Mouse (Mus musculus) T-helper 1 cell (primary cell): ENCODE measurements around the gene Znrf3.

ENCODE experiments used
- in situ Hi-C: fragments of 300-600 bp; cut with MboI, MseI; formaldehyde crosslinking; loops from one replicate; pipeline ENCODE4 v1.15.1; 2025; ENCODE audit warnings: high pct_unique_total_duplicates

Gene Znrf3

DNA sequence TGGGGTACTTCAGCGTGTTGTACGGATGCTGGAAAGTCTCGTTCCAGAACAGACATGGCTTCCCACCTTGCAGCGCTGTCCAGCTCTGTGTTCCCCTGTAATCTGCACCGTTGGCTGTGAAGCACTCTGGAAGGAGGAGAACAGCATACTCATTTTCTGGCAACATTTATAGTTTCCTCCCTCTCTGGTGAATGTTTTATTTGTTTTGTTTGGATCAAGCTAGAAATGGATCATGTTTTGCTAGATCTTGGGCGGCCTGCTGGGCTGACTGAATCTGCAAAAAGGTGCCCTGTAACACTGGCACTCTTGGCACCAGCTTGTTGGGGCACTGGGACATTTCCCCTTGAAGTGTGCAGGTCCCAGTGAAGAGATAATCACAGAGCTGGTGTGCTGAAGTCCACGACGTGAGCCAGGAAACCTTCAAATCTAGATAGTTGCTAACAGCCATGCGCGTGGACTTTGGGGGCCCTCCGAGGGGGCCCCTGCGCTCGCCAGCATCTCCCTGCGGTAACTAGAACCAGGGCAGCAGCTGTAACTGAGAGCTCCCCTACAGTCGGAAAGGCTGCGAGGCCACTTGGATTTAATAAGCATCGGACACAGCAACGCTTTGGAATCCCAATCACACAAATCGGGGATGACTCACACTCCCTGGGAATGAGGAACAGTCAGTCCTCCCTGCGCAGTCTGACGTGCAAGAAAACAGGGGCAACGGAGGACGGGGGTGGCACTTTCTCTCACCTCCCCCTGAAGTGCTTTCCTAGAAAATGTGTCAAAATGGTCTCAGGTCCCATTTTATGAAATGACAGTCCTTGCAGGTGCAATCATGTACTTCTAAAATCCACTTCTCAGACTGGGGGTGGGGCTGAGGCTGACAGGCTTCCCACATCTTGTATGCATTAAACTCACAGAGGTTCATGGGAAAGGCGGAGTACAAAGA, 200.6 kb downstream of the Znrf3 start:
- in situ Hi-C loops = no loop called here

DNA sequence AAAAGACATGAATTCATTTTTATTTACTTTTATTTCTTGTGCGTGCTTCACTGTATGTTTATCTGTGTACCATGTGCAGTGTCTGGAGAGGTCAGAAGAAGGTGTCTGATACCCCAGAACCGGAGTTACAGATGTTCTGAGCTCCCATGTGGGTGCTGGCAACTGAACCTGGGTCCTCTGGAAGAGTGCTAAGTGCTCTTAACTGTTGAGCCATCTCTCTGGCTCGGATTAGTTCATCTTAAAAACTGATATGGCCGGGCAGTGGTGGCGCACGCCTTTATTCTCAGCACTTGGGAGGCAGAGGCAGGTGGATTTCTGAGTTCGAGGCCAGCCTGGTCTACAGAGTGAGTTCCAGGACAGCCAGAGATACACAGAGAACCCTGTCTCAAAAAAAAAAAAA, 201.4 kb downstream of the Znrf3 start:
- in situ Hi-C loops = no loop called here

DNA sequence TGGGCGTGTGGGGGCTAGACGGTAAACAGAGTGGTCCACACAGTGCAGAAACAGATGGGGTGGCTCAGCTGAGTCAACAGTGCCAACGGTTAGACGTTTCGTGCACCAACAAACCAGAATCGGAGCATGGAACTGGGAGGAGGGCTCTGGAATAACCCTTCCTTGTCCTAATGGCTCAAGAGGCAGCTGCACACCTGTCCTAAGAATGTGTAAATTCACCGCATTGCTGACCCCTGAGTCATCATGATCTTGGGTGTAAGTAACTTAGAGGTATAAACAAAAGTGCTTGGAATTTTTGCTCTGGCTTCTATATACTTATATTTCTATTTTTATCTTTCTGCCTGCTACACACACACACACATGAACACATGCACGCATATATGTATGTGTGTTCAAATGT, 202.5 kb downstream of the Znrf3 start:
- in situ Hi-C loops = no loop called here

DNA sequence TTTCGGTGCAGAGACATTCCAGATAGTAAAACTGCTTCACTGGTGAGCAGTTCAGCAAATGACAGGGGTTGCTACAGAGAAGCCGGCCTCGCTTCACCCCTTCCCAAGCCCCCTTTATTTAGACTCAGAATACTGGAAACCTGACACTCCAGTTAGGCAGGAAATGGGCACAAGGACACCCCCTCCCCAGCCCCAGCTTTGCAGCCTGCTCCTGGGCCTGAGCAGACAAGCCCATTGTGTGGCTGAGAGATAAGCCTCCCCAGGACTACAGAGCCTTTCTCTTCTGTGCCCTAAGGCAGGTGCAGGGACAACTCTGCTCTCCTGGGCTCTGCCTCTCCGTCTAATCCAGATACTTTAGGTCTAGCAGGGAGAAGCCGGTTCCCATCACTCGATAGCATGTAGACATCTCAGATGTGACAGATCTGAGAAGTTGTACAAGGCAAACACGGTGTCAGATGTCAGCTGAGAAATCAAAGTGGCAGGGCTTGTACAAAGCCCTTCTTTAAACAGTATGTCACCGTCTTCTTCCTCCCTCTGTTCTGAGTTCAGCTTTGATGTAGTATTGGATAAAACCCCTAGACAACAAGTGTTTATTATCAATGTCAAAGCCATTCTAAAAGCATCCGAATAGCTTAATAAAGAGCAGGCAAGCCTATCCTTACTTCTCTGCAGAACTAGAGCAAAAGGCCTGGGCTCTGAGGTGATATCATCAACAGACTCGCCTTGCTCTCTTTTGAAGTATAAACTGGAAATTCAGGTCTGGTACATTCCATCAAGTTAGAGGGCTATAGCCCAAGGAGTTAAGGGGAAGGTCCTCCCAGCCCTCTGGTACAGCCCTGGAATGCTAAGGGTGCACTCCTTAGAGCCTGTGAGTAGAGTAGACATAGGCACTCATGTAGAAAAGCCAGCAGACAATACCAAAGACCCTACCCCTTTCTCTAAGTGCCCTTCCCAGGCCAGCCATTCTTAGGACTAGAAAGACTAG, 204.6 kb downstream of the Znrf3 start:
- in situ Hi-C loops = no loop called here
